Mouse (Mus musculus): ENCODE results near the gene Pkd1l2.

DNA sequence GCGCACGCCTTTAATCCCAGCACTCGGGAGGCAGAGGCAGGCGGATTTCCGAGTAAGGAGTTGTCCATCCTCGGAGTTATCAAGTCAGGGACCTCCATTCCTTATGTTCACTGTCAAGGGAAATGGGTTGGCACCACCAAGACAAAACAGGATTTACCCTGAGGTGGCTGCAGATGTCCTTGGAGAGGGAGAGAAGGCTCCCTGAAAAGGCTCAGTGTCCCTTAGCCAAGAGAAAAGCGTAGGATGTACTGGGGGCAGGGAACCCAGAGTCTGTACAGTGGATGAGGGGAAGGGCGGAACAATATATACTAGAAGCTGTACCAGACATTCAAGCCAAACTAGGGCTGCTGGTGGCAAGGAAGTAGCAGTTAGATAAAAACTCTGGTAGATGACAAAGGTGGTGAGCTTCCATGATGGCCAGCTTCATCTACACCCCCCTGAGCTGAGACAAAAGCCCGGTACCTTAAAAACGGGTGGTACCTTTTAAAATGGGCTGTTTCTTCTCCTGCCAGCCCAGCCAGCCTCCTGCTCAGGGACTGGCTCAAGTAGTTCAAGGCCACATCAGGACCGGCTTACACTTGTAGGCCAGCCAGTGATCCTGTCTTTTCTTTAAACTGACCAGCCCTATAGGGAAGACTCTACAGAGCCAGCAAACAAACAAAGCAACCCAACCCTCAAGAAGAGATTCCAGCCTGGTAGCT lies 88.1 kb downstream of the Pkd1l2 start:
- TF ChIP-seq POLR2A (IDR thresholded peaks at IDR 0.05; ENCODE audit: borderline replicate concordance, insufficient read depth, low read length) (no peak), CTCF (IDR thresholded peaks at IDR 0.05; ENCODE audit: borderline replicate concordance, insufficient read depth, low read depth, low read length) (no peak)

All from cerebellum, adult 2 months (tissue).